Mouse (Mus musculus): ENCODE results near the gene Pip5k1b.

Pip5k1b gene

GRCm38 (mm10) chr19:24308305-24308705 is 247.4 kb downstream of the Pip5k1b start:
- DNase-seq (ENCODE audit: low read depth in 1 of 2, low spot score in 2 of 2): no peak

- DNase-seq (ENCODE audit: low read depth in 1 of 2, low spot score in 2 of 2): no peak
These were observed 248.1 kb downstream of the Pip5k1b start for GRCm38 (mm10) chr19:24307271-24308221.

- no peak for DNase-seq (ENCODE audit: low read depth in 1 of 2, low spot score in 2 of 2)
These were observed 249.3 kb downstream of the Pip5k1b start for GRCm38 (mm10) chr19:24306351-24306750.

GRCm38 (mm10) chr19:24302198-24302597 is 253.5 kb downstream of the Pip5k1b start:
- no peak for DNase-seq (ENCODE audit: low read depth in 1 of 2, low spot score in 2 of 2)

- no peak for DNase-seq (ENCODE audit: low read depth in 1 of 2, low spot score in 2 of 2)
These were observed 253.9 kb downstream of the Pip5k1b start for GRCm38 (mm10) chr19:24301768-24302148.

GRCm38 (mm10) chr19:24300994-24301767 is 254.5 kb downstream of the Pip5k1b start:
- DNase-seq (ENCODE audit: low read depth in 1 of 2, low spot score in 2 of 2): peak; percentile 19 to 32

- no peak for DNase-seq (ENCODE audit: low read depth in 1 of 2, low spot score in 2 of 2)
These were observed 262.1 kb downstream of the Pip5k1b start for GRCm38 (mm10) chr19:24293537-24293936.

GRCm38 (mm10) chr19:24284187-24284586 is 271.5 kb downstream of the Pip5k1b start:
- peak; percentile 62 to 63 for DNase-seq (ENCODE audit: low read depth in 1 of 2, low spot score in 2 of 2)

- no peak for DNase-seq (ENCODE audit: low read depth in 1 of 2, low spot score in 2 of 2)
These were observed 274.2 kb downstream of the Pip5k1b start for GRCm38 (mm10) chr19:24281288-24281980.

- DNase-seq (ENCODE audit: low read depth in 1 of 2, low spot score in 2 of 2): no peak
These were observed 275.0 kb downstream of the Pip5k1b start, which contains the start of gene Fxn for GRCm38 (mm10) chr19:24280601-24281228. Gene Fxn (minus strand): TSS chr19:24280605.

GRCm38 (mm10) chr19:24279706-24280600 is 275.7 kb downstream of the Pip5k1b start:
- peak; percentile 50 to 58 for DNase-seq (ENCODE audit: low read depth in 1 of 2, low spot score in 2 of 2)

GRCm38 (mm10) chr19:24278859-24279258 is 276.8 kb downstream of the Pip5k1b start:
- no peak for DNase-seq (ENCODE audit: low read depth in 1 of 2, low spot score in 2 of 2)

- DNase-seq (ENCODE audit: low read depth in 1 of 2, low spot score in 2 of 2): no peak
These were observed 281.4 kb downstream of the Pip5k1b start for GRCm38 (mm10) chr19:24274281-24274680.

- DNase-seq (ENCODE audit: low read depth in 1 of 2, low spot score in 2 of 2): peak in 1 of 2 experiments; percentile 35
These were observed 283.8 kb downstream of the Pip5k1b start for GRCm38 (mm10) chr19:24271746-24272426.

- no peak for DNase-seq (ENCODE audit: low read depth in 1 of 2, low spot score in 2 of 2)
These were observed 284.3 kb downstream of the Pip5k1b start for GRCm38 (mm10) chr19:24271326-24271725.

- DNase-seq (ENCODE audit: low read depth in 1 of 2, low spot score in 2 of 2): no peak
These were observed 287.1 kb downstream of the Pip5k1b start for GRCm38 (mm10) chr19:24268531-24268930.

GRCm38 (mm10) chr19:24266046-24266830 is 289.4 kb downstream of the Pip5k1b start:
- DNase-seq (ENCODE audit: low read depth in 1 of 2, low spot score in 2 of 2): no peak

- peak in 1 of 2 experiments; percentile 51 for DNase-seq (ENCODE audit: low read depth in 1 of 2, low spot score in 2 of 2)
These were observed 290.7 kb downstream of the Pip5k1b start for GRCm38 (mm10) chr19:24264991-24265390.

Measured in monocyte, adult 2 months (primary cell).